ENCODE assay signal across 9 mouse cellular contexts in genomic region chr13:72631373-72632021, GRCm38 (mm10). TPM values are rescaled to one million over a fixed set of nuclear protein-coding genes. Genes with fewer than 3 reads are reported as not detected.
DNase-seq lines count a peak whose midpoint lies in the region; ATAC-seq and TF ChIP-seq lines count a peak whose summit lies in the region.
"Had no signal": no experiment of that assay in that cellular context is flagged by ENCODE, and none has a peak within 500 bp of the region (broad histone marks: within the 10 kb centered on the region; RNA-seq: fewer than 3 reads in every experiment).

No protein-coding gene starts in this region.

- H3K4me2 ChIP-seq in embryonic facial prominence, embryonic 12.5 days (replicated peaks) = peak overlapping the region; percentile 97
- H3K4me2 ChIP-seq in hindbrain, postnatal 0 days (ENCODE audit: low read depth, low read length) = peak overlapping the region; percentile 65
- H3K4me2 ChIP-seq in neural tube, embryonic 11.5 days (ENCODE audit: low read depth) = peak overlapping the region; percentile 87

- H3K4me1 ChIP-seq in embryonic facial prominence, embryonic 12.5 days = peaks cover 12% of the 10 kb centered on the region; the same call in 1 of the 2 replicates
- 0 out of 2 replicates have a peak, but pooled peaks cover 4% of the 10 kb centered on the region for H3K4me1 ChIP-seq in hindbrain, postnatal 0 days (ENCODE audit: insufficient read depth, low read length)
- peaks cover 30% of the 10 kb centered on the region for H3K4me1 ChIP-seq in neural tube, embryonic 11.5 days (ENCODE audit: control insufficient read depth, insufficient read depth, low read length)

- no peak; the same call in 1 of the 2 replicates for TF ChIP-seq CTCF in hindbrain, postnatal 0 days (IDR thresholded peaks at IDR 0.05; ENCODE audit: low read depth)

- peak overlapping the region; percentile 38 for H3K9ac ChIP-seq in embryonic facial prominence, embryonic 12.5 days
- peak overlapping the region; percentile 81 for H3K9ac ChIP-seq in hindbrain, postnatal 0 days (replicated peaks; ENCODE audit: low read length)
- peak overlapping the region; percentile 63 for H3K9ac ChIP-seq in neural tube, embryonic 11.5 days (ENCODE audit: low read length)
- H3K9ac ChIP-seq: liver, embryonic 14.5 days had no signal

- ATAC-seq in embryonic facial prominence, embryonic 12.5 days (ENCODE audit: insufficient number of reproducible peaks, insufficient read depth, low FRiP score, low TSS enrichment) = no peak
- ATAC-seq in hindbrain, postnatal 0 days = no peak
- ATAC-seq in neural tube, embryonic 11.5 days (ENCODE audit: insufficient read depth, low FRiP score, low TSS enrichment) = no peak

- peak overlapping the region; percentile 56 for H3K4me3 ChIP-seq in embryonic facial prominence, embryonic 12.5 days
- peak overlapping the region; percentile 72 for H3K4me3 ChIP-seq in hindbrain, postnatal 0 days (ENCODE audit: low read length)
- peak overlapping the region; percentile 69 for H3K4me3 ChIP-seq in neural tube, embryonic 11.5 days (ENCODE audit: low read depth, low read length)

- H3K27me3 ChIP-seq in embryonic facial prominence, embryonic 12.5 days = peaks cover 84% of the 10 kb centered on the region
- 0 out of 2 replicates have a peak, but pooled peaks cover 12% of the 10 kb centered on the region for H3K27me3 ChIP-seq in hindbrain, postnatal 0 days (ENCODE audit: insufficient read depth, low read length)
- peaks cover 75% of the 10 kb centered on the region for H3K27me3 ChIP-seq in neural tube, embryonic 11.5 days (ENCODE audit: control insufficient read depth, insufficient read depth, low read length)

- intact Hi-C loops in left cerebral cortex, postnatal 4 days (cut with DNase I) = loop anchor here (2.0 to 10.0 kb wide), 2 partner anchors 633 to 667 kb away; partner anchors contain the start of gene Irx4

- H3K9me3 ChIP-seq in embryonic facial prominence, embryonic 12.5 days = no peaks in the 10 kb centered on the region
- no peaks in the 10 kb centered on the region for H3K9me3 ChIP-seq in hindbrain, postnatal 0 days (ENCODE audit: low read length)
- H3K9me3 ChIP-seq in neural tube, embryonic 11.5 days (ENCODE audit: control insufficient read depth, low read length) = no peaks in the 10 kb centered on the region

- H3K36me3 ChIP-seq in embryonic facial prominence, embryonic 12.5 days = no peaks in the 10 kb centered on the region
- no peaks in the 10 kb centered on the region for H3K36me3 ChIP-seq in hindbrain, postnatal 0 days (ENCODE audit: insufficient read depth, low read length)
- no peaks in the 10 kb centered on the region; the same call in 1 of the 2 replicates for H3K36me3 ChIP-seq in neural tube, embryonic 11.5 days (ENCODE audit: control insufficient read depth, insufficient read depth, low read length)

- DNase-seq in left cerebral cortex, postnatal 4 days = peak; percentile 52
- no peak for DNase-seq in left cerebral cortex, adult 11 months (ENCODE audit: low spot score)
- peak; percentile 49 for DNase-seq in hindbrain, postnatal 0 days (ENCODE audit: low spot score)
- peak; percentile 66 for DNase-seq in neural tube, embryonic 11.5 days (ENCODE audit: low spot score)
- DNase-seq in thymus, postnatal 0 days (ENCODE audit: low spot score) = no peak
- DNase-seq in yolk sac, embryonic 10.5 days (ENCODE audit: low spot score) = no peak
- no peak for DNase-seq in adrenal gland, postnatal 10 days

- 1% methylated on average over 62 of the region's 62 CpGs for WGBS in embryonic facial prominence, embryonic 12.5 days
- WGBS in hindbrain, postnatal 0 days = 2% methylated on average over 62 of the region's 62 CpGs
- WGBS in neural tube, embryonic 11.5 days = under 1% methylated on average over 50 of the region's 62 CpGs

- H3K27ac ChIP-seq in embryonic facial prominence, embryonic 12.5 days = no peak overlapping the region
- peak overlapping the region; percentile 85; the same call in 1 of the 2 replicates for H3K27ac ChIP-seq in hindbrain, postnatal 0 days
- no peak overlapping the region for H3K27ac ChIP-seq in neural tube, embryonic 11.5 days (ENCODE audit: low read depth, low read length)
- H3K27ac ChIP-seq: liver, embryonic 14.5 days had no signal

RNA-seq across cellular contexts. Expression of gene Irx2, which starts 2.9 kb away (rescaled TPM):
- total RNA-seq in left cerebral cortex, postnatal 4 days (2021) = under 1 TPM; 0.18 to 0.70 TPM
- polyA plus RNA-seq in embryonic facial prominence, embryonic 12.5 days (2016; fragmentation: Nextera tagmentation; extraction: Ambion mirVana) = 10.0 and 14.1 TPM in 2 replicates
- total RNA-seq in hindbrain, postnatal 0 days (2014; rRNA removed) = 46.9 and 48.7 TPM in 2 replicates
- polyA plus RNA-seq in hindbrain, postnatal 0 days (2015; fragmentation: Nextera tagmentation; extraction: Ambion mirVana) = 23.6 and 24.9 TPM in 2 replicates
- 19.6 and 21.9 TPM in 2 replicates for polyA plus RNA-seq in neural tube, embryonic 11.5 days (2014; fragmentation: Nextera tagmentation; extraction: Ambion mirVana)
- 0.17 and 0.29 TPM in 2 replicates for polyA plus RNA-seq in thymus, postnatal 0 days (2015; fragmentation: Nextera tagmentation; extraction: Ambion mirVana)
- total RNA-seq in adrenal gland, postnatal 10 days (2021) = under 1 TPM; 0.42 to 0.60 TPM

Comparison
In these comparisons a context has a peak if more than half of its experiments do, and no peak if none do; other contexts are left out.
1. DNase-seq: peak in left cerebral cortex, postnatal 4 days (single experiment), hindbrain, postnatal 0 days (single experiment) and neural tube, embryonic 11.5 days (single experiment); none in left cerebral cortex, adult 11 months (single experiment), thymus, postnatal 0 days (single experiment), yolk sac, embryonic 10.5 days (single experiment) and adrenal gland, postnatal 10 days (single experiment).
2. Peak in every context shown above with its lines, with median percentiles within 50 percentile points of each other: H3K4me2 ChIP-seq, H3K4me3 ChIP-seq and H3K9ac ChIP-seq.